Mouse (Mus musculus) forebrain, embryonic 16.5 days (tissue): ENCODE results near the gene Filip1. TPM values are rescaled to one million over a fixed set of nuclear protein-coding genes. Genes with fewer than 3 reads are reported as not detected.

Experiments used
- ATAC-seq: fragments of 200-750 bp; cut with Nextera tagmentation; 2 replicates; pipeline ENCODE4 v1.8.0; 2017; ENCODE audit warnings: mild to moderate bottlenecking, moderate library complexity
- H3K27ac ChIP-seq: fragments of 300-500 bp; sonication (generic); 2 replicates; pipeline ENCODE4 v1.5.1; 2014; ENCODE audit warnings: low read length, control low read depth
- H3K27me3 ChIP-seq: fragments of 300-500 bp; sonication (generic); replicated peaks from 2 replicates; pipeline ENCODE4 v1.6.1; 2014; ENCODE audit warnings: low read length; ENCODE audit not compliant: control insufficient read depth, insufficient read depth
- H3K36me3 ChIP-seq: fragments of 300-500 bp; sonication (generic); 2 replicates; pipeline ENCODE4 v1.6.1; 2014; ENCODE audit not compliant: control insufficient read depth, insufficient read depth
- H3K4me1 ChIP-seq: fragments of 300-500 bp; sonication (generic); replicated peaks from 2 replicates; pipeline ENCODE4 v1.6.1; 2014; ENCODE audit warnings: low read length; ENCODE audit not compliant: control insufficient read depth, insufficient read depth
- H3K4me2 ChIP-seq: fragments of 300-500 bp; sonication (generic); 2 replicates; pipeline ENCODE4 v1.6.1; 2014; ENCODE audit warnings: mild to moderate bottlenecking, low read length, control low read depth
- H3K4me3 ChIP-seq: fragments of 300-500 bp; sonication (generic); replicated peaks from 2 replicates; pipeline ENCODE4 v1.5.1; 2014; ENCODE audit warnings: mild to moderate bottlenecking, low read length, control low read depth
- H3K9ac ChIP-seq: fragments of 300-500 bp; sonication (generic); replicated peaks from 2 replicates; pipeline ENCODE4 v1.6.1; 2014; ENCODE audit warnings: low read depth, low read length, control low read depth
- H3K9me3 ChIP-seq: fragments of 300-500 bp; sonication (generic); 2 replicates; pipeline ENCODE4 v1.6.1; 2016; ENCODE audit warnings: low read length; ENCODE audit not compliant: control insufficient read depth
- WGBS: fragments of 180-500 bp; shearing (Covaris S2); extraction: QIAGEN DNeasy Blood & Tissue Kit; methylation state at CpG from one replicate; pipeline ENCODE4 v1.1.7; 2014; 5-methylcytosine and 5-hydroxymethylcytosine counted together
- polyA plus RNA-seq: library from polyadenylated mRNA; unstranded; fragments of >200 nt; fragmentation: Nextera tagmentation; extraction: Ambion mirVana; gene quantifications from 2 replicates; pipeline ENCODE4 v1.2.1, GENCODE M21; 2015

The Filip1 gene
- polyA plus RNA-seq, 1 experiment from 2014 or later: 3.0 TPM

DNA sequence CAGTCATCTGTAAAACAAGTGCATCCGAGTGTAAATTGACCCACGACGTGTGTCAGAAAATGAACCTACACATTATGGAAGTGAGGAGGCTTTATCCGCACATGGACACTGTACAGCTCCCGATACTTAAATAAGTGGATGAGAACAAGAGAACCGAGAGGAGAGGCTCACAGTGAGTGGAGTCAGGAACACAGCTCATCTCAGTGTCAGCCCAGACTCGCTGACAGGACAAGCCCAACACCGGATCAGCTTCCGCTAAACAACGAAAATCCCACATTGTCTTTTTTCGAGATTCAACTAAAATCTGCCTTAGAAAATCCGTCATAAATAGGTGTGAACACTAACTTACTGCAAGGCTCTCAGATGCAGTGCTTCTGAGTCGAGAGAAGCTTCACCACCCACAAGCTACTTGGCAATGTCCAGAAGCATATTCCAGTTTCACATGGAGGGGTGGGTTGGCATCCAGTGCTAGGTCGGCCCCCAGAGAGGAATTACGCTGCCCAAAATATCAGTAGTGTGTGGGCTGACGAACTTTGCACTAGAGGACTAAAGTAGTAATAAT lies 22.1 kb downstream of the Filip1 start:
- Histone ChIP-seq H3K9ac (no peak overlapping the region), H3K27me3 (no peaks in the 10 kb centered on the region), H3K4me1 (no peaks in the 10 kb centered on the region), H3K27ac (no peak overlapping the region), H3K4me2 (no peak overlapping the region), H3K9me3 (no peaks in the 10 kb centered on the region), H3K4me3 (no peak overlapping the region), H3K36me3 (no peaks in the 10 kb centered on the region)
- ATAC-seq: no peak
- 64% methylated on average over 16 of the region's 16 CpGs for WGBS

DNA sequence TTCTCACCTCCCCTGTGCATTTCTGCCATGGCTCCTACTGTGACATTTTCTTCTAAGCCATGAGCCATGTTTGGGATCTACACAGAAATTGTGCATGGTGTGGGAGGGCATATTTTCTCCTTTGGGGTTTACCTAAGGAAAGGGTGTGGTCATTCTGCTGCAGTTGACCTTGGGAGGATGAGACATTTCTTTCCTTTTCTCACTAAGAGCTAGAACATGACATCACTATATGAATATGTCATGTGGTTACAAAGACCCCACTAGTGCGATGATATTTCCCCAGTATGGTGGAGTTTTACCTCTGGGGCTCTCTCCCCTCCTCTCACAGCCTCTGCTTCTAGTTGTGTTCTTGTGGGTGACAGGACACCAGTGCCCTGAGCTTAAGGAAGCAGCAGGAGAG lies 22.9 kb downstream of the Filip1 start:
- no peaks in the 10 kb centered on the region for H3K36me3 ChIP-seq
- no peaks in the 10 kb centered on the region for H3K27me3 ChIP-seq
- no peak overlapping the region for H3K9ac ChIP-seq
- H3K27ac ChIP-seq: no peak overlapping the region
- ATAC-seq: no peak
- H3K4me2 ChIP-seq: no peak overlapping the region
- H3K4me3 ChIP-seq: no peak overlapping the region
- no peaks in the 10 kb centered on the region for H3K4me1 ChIP-seq
- H3K9me3 ChIP-seq: no peaks in the 10 kb centered on the region
- WGBS: 91% methylated on average over 1 of the region's 1 CpGs

DNA sequence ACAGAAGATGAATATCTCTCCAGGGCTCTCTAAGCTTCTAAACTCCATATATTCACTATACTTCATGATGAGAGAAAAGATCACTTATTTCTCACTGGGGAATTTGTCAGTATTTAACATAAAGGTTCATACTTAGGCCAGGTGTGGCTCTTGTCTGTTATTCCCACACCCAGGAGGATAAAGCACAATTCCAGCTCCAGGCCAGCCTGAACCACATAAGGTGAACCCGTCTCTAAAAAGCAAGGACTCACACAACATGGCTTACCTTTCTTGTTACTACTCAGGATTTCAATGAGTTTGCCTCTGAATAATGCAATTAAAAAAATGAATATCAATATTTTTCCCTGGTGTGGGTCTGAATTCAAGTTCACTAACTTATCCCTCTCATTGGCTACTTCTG lies 23.6 kb downstream of the Filip1 start:
- Histone ChIP-seq H3K27ac (no peak overlapping the region), H3K4me2 (no peak overlapping the region), H3K4me1 (no peaks in the 10 kb centered on the region), H3K4me3 (no peak overlapping the region), H3K36me3 (no peaks in the 10 kb centered on the region), H3K27me3 (no peaks in the 10 kb centered on the region), H3K9ac (no peak overlapping the region), H3K9me3 (no peaks in the 10 kb centered on the region)
- ATAC-seq: no peak
- 89% methylated on average over 1 of the region's 1 CpGs for WGBS

DNA sequence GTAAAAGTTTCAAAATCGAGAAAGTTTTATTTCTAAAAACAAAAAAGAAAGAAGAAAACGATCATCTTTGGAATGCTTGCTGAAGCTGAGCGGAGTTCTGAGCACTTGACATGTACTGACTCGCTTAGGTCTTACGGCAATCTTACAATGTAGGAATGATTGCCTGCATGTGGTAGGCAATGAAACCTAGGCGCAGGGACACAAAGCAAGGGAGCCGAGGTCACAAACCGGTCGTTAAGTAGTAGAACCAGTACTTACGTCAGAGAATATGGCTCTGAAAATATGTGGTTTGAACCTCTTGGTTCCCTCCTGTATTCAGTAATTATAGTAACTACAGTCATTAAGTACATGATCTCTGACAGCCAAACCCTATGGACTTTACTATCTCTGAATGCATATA lies 29.4 kb downstream of the Filip1 start:
- H3K27me3 ChIP-seq: no peaks in the 10 kb centered on the region
- H3K9ac ChIP-seq: no peak overlapping the region
- no peak overlapping the region for H3K27ac ChIP-seq
- no peaks in the 10 kb centered on the region for H3K4me1 ChIP-seq
- no peaks in the 10 kb centered on the region for H3K36me3 ChIP-seq
- H3K4me2 ChIP-seq: no peak overlapping the region
- no peak overlapping the region for H3K4me3 ChIP-seq
- WGBS: 90% methylated on average over 10 of the region's 10 CpGs
- no peaks in the 10 kb centered on the region for H3K9me3 ChIP-seq
- ATAC-seq: no peak

DNA sequence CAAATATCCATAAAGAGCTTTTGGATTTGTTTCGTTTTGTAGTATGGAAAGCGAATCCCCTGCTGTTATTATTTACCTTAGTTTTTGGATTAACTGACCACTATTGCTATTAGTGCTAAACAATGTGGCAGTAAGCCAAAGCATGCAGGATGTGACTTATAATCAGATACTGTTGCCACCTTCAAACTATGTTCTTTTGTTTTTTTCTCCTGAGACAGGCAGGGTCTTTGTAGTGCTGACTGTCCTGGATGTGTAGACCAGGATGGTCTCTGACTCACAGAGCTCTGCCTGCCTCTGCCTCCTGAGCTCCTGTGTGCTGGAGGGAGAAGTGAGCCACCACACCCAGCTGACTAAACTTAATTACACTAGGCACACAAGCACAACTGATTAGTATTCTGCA lies 33.4 kb downstream of the Filip1 start:
- WGBS: 83% methylated on average over 2 of the region's 2 CpGs

DNA sequence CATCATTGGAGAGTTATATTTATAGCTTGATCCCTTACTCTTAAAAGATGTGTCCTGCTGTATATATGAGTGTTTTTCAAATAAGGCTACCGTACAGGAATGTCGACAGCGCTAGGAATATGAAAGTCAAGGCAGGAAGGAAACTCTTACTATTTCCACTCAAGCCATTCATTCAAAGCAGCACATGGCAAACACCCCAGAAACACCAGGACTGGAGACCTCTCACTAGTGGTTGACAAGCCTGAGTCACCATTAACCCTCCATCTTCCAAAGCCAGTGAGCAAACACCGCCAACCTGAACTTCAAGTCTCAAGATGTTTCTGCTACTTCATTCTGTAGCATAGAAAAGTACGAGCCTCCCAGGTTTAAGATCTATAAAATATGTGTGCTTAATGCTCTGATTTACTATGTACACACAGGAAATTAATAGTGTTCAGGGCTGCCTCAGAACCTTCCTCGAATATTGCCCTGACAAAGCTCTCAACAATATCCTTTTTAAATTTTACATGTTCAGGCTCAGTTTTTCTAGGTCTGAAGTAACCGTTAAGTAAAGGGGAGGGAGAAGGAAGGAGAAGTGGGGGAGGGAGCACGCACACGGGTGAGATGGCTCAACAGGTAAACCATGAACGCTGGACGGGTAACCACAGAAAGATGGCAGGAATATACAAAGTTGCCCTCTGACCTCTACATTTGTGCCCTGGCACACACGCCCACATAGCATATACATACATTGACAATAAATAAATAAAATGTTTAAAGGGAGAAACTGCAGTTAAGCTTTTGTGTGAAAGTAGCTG lies 34.2 kb downstream of the Filip1 start:
- WGBS: 89% methylated on average over 12 of the region's 12 CpGs
- Histone ChIP-seq H3K4me1 (peaks cover 5% of the 10 kb centered on the region; the same call in 1 of the 2 replicates), H3K27ac (no peak overlapping the region), H3K36me3 (no peaks in the 10 kb centered on the region), H3K4me2 (no peak overlapping the region), H3K27me3 (no peaks in the 10 kb centered on the region), H3K9me3 (no peaks in the 10 kb centered on the region), H3K4me3 (no peak overlapping the region), H3K9ac (no peak overlapping the region)
- ATAC-seq: no peak

More for the DNA sequence above, 33.4 kb downstream of the Filip1 start:
- no peak overlapping the region for H3K4me2 ChIP-seq
- peaks cover 5% of the 10 kb centered on the region; the same call in 1 of the 2 replicates for H3K4me1 ChIP-seq
- H3K36me3 ChIP-seq: no peaks in the 10 kb centered on the region
- ATAC-seq: peak; percentile 36; the same call in 1 of the 2 replicates
- no peaks in the 10 kb centered on the region for H3K9me3 ChIP-seq
- H3K9ac ChIP-seq: no peak overlapping the region
- no peaks in the 10 kb centered on the region for H3K27me3 ChIP-seq
- no peak overlapping the region for H3K4me3 ChIP-seq
- H3K27ac ChIP-seq: no peak overlapping the region

DNA sequence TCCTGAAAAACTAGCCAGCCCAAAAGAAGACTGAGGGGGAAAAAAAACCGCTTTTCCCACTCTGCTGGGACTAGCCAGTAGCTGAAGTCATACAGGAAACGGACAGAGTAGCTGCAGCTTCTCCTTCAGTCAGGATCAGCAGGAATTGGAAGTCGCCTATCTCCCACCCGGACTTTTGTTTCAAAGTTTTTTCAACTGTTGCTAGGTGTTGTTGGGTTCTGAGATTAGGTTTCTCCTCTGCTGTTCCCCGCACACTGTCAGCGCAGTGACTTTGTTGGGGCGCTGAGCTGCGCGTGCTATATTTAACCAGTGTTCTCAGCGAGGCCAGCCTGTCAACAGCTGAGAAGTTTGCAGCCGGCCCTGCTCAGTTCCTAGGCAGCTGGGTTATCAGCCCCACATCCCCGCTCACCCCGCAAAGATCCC lies 35.1 kb downstream of the Filip1 start:
- H3K9me3 ChIP-seq: no peaks in the 10 kb centered on the region
- H3K4me3 ChIP-seq: peak overlapping the region; percentile 7
- ATAC-seq: peak; percentile 76
- H3K4me2 ChIP-seq: peak overlapping the region; percentile 36
- H3K27ac ChIP-seq: no peak overlapping the region
- H3K9ac ChIP-seq: no peak overlapping the region
- 7% methylated on average over 13 of the region's 13 CpGs for WGBS
- peaks cover 5% of the 10 kb centered on the region; the same call in 1 of the 2 replicates for H3K4me1 ChIP-seq
- H3K27me3 ChIP-seq: no peaks in the 10 kb centered on the region
- no peaks in the 10 kb centered on the region for H3K36me3 ChIP-seq

DNA sequence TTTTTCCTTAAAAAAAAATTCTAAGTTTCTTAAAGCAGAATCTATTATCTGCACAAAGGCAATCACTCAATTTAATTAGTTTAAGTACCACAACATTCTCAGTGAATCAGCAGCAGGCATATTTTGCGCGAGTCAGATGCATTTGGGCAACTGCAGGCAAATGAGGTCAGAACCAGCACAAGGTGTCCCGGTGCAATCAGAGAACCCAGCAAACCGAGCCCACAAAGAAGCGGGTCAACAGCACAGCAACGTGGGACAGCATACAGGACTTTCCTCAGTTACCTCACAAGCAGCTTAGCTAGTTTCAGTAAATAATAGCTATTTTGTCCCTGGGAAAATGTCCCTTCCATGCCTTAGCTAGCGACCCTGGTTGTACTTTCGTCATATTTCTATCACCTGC lies 35.9 kb downstream of the Filip1 start:
- Histone ChIP-seq H3K9me3 (no peaks in the 10 kb centered on the region), H3K4me3 (no peak overlapping the region), H3K27ac (no peak overlapping the region), H3K4me1 (peaks cover 5% of the 10 kb centered on the region; the same call in 1 of the 2 replicates), H3K27me3 (no peaks in the 10 kb centered on the region), H3K9ac (no peak overlapping the region), H3K36me3 (no peaks in the 10 kb centered on the region), H3K4me2 (no peak overlapping the region)
- ATAC-seq: no peak
- 42% methylated on average over 8 of the region's 8 CpGs for WGBS

DNA sequence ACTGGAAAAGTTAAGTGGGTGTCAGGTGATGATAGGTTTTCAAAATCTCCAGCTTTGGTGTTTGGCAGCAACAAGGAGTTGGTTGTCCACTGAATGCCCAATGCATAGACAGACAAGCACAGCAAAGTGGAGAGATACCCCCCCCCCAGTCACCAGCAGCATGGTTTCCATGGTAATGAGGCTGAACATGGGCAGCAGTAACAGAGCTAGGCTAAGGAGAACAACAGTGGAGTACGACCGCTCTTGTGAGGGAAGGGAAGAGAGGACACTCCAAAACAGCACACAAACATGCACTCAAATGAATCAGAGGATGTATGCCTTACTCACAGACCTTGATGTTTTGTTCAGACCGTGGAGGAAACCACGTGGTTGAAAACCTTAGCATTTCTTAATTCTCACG lies 37.5 kb downstream of the Filip1 start:
- H3K36me3 ChIP-seq: no peaks in the 10 kb centered on the region
- no peaks in the 10 kb centered on the region for H3K9me3 ChIP-seq
- no peak overlapping the region for H3K4me2 ChIP-seq
- H3K27ac ChIP-seq: no peak overlapping the region
- H3K27me3 ChIP-seq: no peaks in the 10 kb centered on the region
- 80% methylated on average over 5 of the region's 5 CpGs for WGBS
- H3K4me3 ChIP-seq: no peak overlapping the region
- peaks cover 5% of the 10 kb centered on the region; the same call in 1 of the 2 replicates for H3K4me1 ChIP-seq
- ATAC-seq: no peak
- H3K9ac ChIP-seq: no peak overlapping the region
